Mouse (Mus musculus) gastrocnemius, postnatal 36 days (tissue): ENCODE data around the gene Gm2244. TPM values are rescaled to one million over a fixed set of nuclear protein-coding genes. Genes with fewer than 3 reads are reported as not detected.
"Not testable (repeated sequence)": the region's sequence is repeated elsewhere in the genome, so short reads cannot be mapped to it uniquely, and the experiment has no call there.

Source experiments
- DNase-seq, 2 experiments: peaks; one replicate each; pipeline ENCODE4 v3.0.0; 2022
- intact Hi-C: fragments of 180-260 bp; cut with DNase I; formaldehyde crosslinking; loops from one replicate; pipeline ENCODE4 v1.15.1; 2025
- long read RNA-seq, 2 experiments: library from polyadenylated mRNA; stranded (forward); transcript quantifications; one replicate each; pipeline ENCODE4 v2.0.0; 2021
- total RNA-seq, 2 experiments: library from RNA; stranded (reverse); gene quantifications; 2 replicates each; pipeline ENCODE4 v1.2.3; 2021

Gene Gm2244
- not detected for total RNA-seq
- long read RNA-seq, experiment 1, result 0 reads
- long read RNA-seq, experiment 2, result 0 reads

- intact Hi-C loops, DNase-seq: not testable (repeated sequence)
Measured at GRCm38 (mm10) chr14:19549863-19550262, at the start of gene Gm2244. Gene Gm2244, minus strand, starts transcription at chr14:19549963.

GRCm38 (mm10) chr14:19584804-19585667, 35.3 kb upstream of the Gm2244 start, which contains the start of gene Gm2237:
Gene Gm2237, minus strand, starts transcription at chr14:19585135.
- DNase-seq, result peak; percentile 5 to 13
- intact Hi-C loops, result not testable (repeated sequence)

Other genes with a start within 250 kb of the Gm2244 start
- not detected for gene Gm21738, start 131.0 kb downstream of the Gm2244 start, total RNA-seq
- gene Gm2237, start 35.2 kb upstream of the Gm2244 start, total RNA-seq, result under 1 TPM; 0.13 to 0.22 TPM
- gene Gm5458, start 52.6 kb upstream of the Gm2244 start, total RNA-seq, result not detected
- 10 to 100 TPM in 1 of 2 experiments, 1 to 10 TPM in 1; 9.1 to 11.5 TPM for gene Nid2, start 201.3 kb upstream of the Gm2244 start, total RNA-seq